Mouse (Mus musculus) gonadal fat pad, adult 2 months (tissue): ENCODE measurements around the gene Stx19. TPM values are rescaled to one million over a fixed set of nuclear protein-coding genes. Genes with fewer than 3 reads are reported as not detected.

ENCODE experiments used
- DNase-seq: peaks from one replicate; pipeline ENCODE4 v3.0.0-alpha.2; 2012; ENCODE audit warnings: low read depth
- polyA plus RNA-seq: library from polyadenylated mRNA; depleted of rRNA; stranded (reverse); fragments of >200 nt; gene quantifications from 2 replicates; pipeline ENCODE4 v1.2.3, GENCODE M21; 2012; rRNA removed

The Stx19 gene
- 0.34 and 0.43 TPM in 2 replicates for polyA plus RNA-seq

GRCm38 (mm10) chr16:62814491-62814890 lies at the start of gene Stx19:
Gene Stx19, plus strand, starts transcription at chr16:62814676.
- DNase-seq = peak; percentile 71

GRCm38 (mm10) chr16:62773462-62773861 lies 41.0 kb upstream of the Stx19 start:
- DNase-seq = no peak

- no peak for DNase-seq
Observed at GRCm38 (mm10) chr16:62776034-62776433, 38.4 kb upstream of the Stx19 start.

GRCm38 (mm10) chr16:62778282-62778681 lies 36.2 kb upstream of the Stx19 start:
- DNase-seq = no peak

GRCm38 (mm10) chr16:62782229-62782628 lies 32.2 kb upstream of the Stx19 start:
- DNase-seq = no peak

- peak; percentile 78 for DNase-seq
Observed at GRCm38 (mm10) chr16:62786621-62787331, 27.7 kb upstream of the Stx19 start, which contains the start of gene Nsun3. Gene Nsun3, minus strand, starts transcription at chr16:62786818.

GRCm38 (mm10) chr16:62796608-62797007 lies 17.9 kb upstream of the Stx19 start:
- no peak for DNase-seq

GRCm38 (mm10) chr16:62798808-62799207 lies 15.7 kb upstream of the Stx19 start:
- no peak for DNase-seq

GRCm38 (mm10) chr16:62799426-62799825 lies 15.1 kb upstream of the Stx19 start:
- DNase-seq = no peak

- no peak for DNase-seq
Observed at GRCm38 (mm10) chr16:62799839-62800238, 14.6 kb upstream of the Stx19 start.

GRCm38 (mm10) chr16:62804621-62805020 lies 9.9 kb upstream of the Stx19 start:
- no peak for DNase-seq

GRCm38 (mm10) chr16:62807249-62807979 lies 7.1 kb upstream of the Stx19 start:
- DNase-seq = no peak

- no peak for DNase-seq
Observed at GRCm38 (mm10) chr16:62810855-62811254, 3.6 kb upstream of the Stx19 start.

- no peak for DNase-seq
Observed at GRCm38 (mm10) chr16:62813790-62814189, 686 bp upstream of the Stx19 start.

- DNase-seq = no peak
Observed at GRCm38 (mm10) chr16:62822472-62822871, 8.0 kb downstream of the Stx19 start.

- no peak for DNase-seq
Observed at GRCm38 (mm10) chr16:62826156-62827001, 11.9 kb downstream of the Stx19 start.

GRCm38 (mm10) chr16:62832027-62832426 lies 17.6 kb downstream of the Stx19 start:
- DNase-seq = no peak

GRCm38 (mm10) chr16:62832481-62832880 lies 18.0 kb downstream of the Stx19 start:
- DNase-seq = no peak

- no peak for DNase-seq
Observed at GRCm38 (mm10) chr16:62834016-62834735, 19.7 kb downstream of the Stx19 start.

GRCm38 (mm10) chr16:62845341-62845740 lies 30.9 kb downstream of the Stx19 start:
- no peak for DNase-seq

GRCm38 (mm10) chr16:62846498-62847312 lies 32.2 kb downstream of the Stx19 start, which contains the start of gene Arl13b:
Gene Arl13b, minus strand, starts transcription at chr16:62847040.
- peak; percentile 79 for DNase-seq
